Mouse (Mus musculus): ENCODE data around the gene Fbrsl1. TPM values are rescaled to one million over a fixed set of nuclear protein-coding genes. Genes with fewer than 3 reads are reported as not detected.

Fbrsl1 gene
- total RNA-seq, 2 experiments from 2014 or later: 12.3 to 25.6 TPM

- ATAC-seq (ENCODE audit: poor library complexity, severe bottlenecking): 0 out of 2 replicates have a peak, but pooled peaks have one; percentile 9
These were observed 84.3 kb downstream of the Fbrsl1 start for GRCm38 (mm10) chr5:110363822-110364545.

- peak; percentile 88 for ATAC-seq (ENCODE audit: poor library complexity, severe bottlenecking)
These were observed 85.0 kb downstream of the Fbrsl1 start for GRCm38 (mm10) chr5:110363179-110363821.

GRCm38 (mm10) chr5:110362813-110363178 lies 85.5 kb downstream of the Fbrsl1 start:
- no peak for ATAC-seq (ENCODE audit: poor library complexity, severe bottlenecking)

GRCm38 (mm10) chr5:110361465-110361864 lies 86.8 kb downstream of the Fbrsl1 start:
- no peak for ATAC-seq (ENCODE audit: poor library complexity, severe bottlenecking)

GRCm38 (mm10) chr5:110357531-110358179 lies 90.6 kb downstream of the Fbrsl1 start:
- ATAC-seq (ENCODE audit: poor library complexity, severe bottlenecking): peak; percentile 93

GRCm38 (mm10) chr5:110354716-110355115 lies 93.6 kb downstream of the Fbrsl1 start:
- peak; percentile 39; the same call in 1 of the 2 replicates for ATAC-seq (ENCODE audit: poor library complexity, severe bottlenecking)

- ATAC-seq (ENCODE audit: poor library complexity, severe bottlenecking): no peak
These were observed 101.3 kb downstream of the Fbrsl1 start for GRCm38 (mm10) chr5:110347006-110347405.

- ATAC-seq (ENCODE audit: poor library complexity, severe bottlenecking): peak; percentile 53
These were observed 102.8 kb downstream of the Fbrsl1 start for GRCm38 (mm10) chr5:110345553-110345952.

GRCm38 (mm10) chr5:110344524-110344923 lies 103.8 kb downstream of the Fbrsl1 start, which contains the start of gene Lrcol1:
Gene Lrcol1 (plus strand): TSS chr5:110344730.
- ATAC-seq (ENCODE audit: poor library complexity, severe bottlenecking): no peak

GRCm38 (mm10) chr5:110342648-110343284 lies 105.5 kb downstream of the Fbrsl1 start, which contains the start of gene P2rx2:
Gene P2rx2 (minus strand): TSS chr5:110343212.
- ATAC-seq (ENCODE audit: poor library complexity, severe bottlenecking): peak; percentile 39; the same call in 1 of the 2 replicates

- ATAC-seq (ENCODE audit: poor library complexity, severe bottlenecking): no peak
These were observed 109.5 kb downstream of the Fbrsl1 start for GRCm38 (mm10) chr5:110338792-110339191.

- ATAC-seq (ENCODE audit: poor library complexity, severe bottlenecking): peak; percentile 49; the same call in 1 of the 2 replicates
These were observed 117.8 kb downstream of the Fbrsl1 start for GRCm38 (mm10) chr5:110330508-110330907.

- ATAC-seq (ENCODE audit: poor library complexity, severe bottlenecking): no peak
These were observed 135.2 kb downstream of the Fbrsl1 start for GRCm38 (mm10) chr5:110313127-110313526.

Other genes with a start within 250 kb of the Fbrsl1 start
- 59.7 and 62.4 TPM in 2 replicates for gene Ankle2, start 217.5 kb downstream of the Fbrsl1 start, total RNA-seq (2015)
- gene Ankle2, start 217.5 kb downstream of the Fbrsl1 start, total RNA-seq (2017): 86.8 and 106 TPM in 2 replicates
- gene Pgam5, start 178.6 kb downstream of the Fbrsl1 start, total RNA-seq (2015): 28.3 and 29.8 TPM in 2 replicates
- 19.4 and 23.4 TPM in 2 replicates for gene Pgam5, start 178.6 kb downstream of the Fbrsl1 start, total RNA-seq (2017)
- gene Pxmp2, start 162.3 kb downstream of the Fbrsl1 start, total RNA-seq (2015): 3.0 and 5.2 TPM in 2 replicates
- 5.0 and 8.6 TPM in 2 replicates for gene Pxmp2, start 162.3 kb downstream of the Fbrsl1 start, total RNA-seq (2017)
- 32.1 and 44.4 TPM in 2 replicates for gene Pole, start 162.2 kb downstream of the Fbrsl1 start, total RNA-seq (2015)
- 21.7 and 23.2 TPM in 2 replicates for gene Pole, start 162.2 kb downstream of the Fbrsl1 start, total RNA-seq (2017)
- gene P2rx2, start 105.3 kb downstream of the Fbrsl1 start, total RNA-seq (2015): not detected in 2 replicates
- gene P2rx2, start 105.3 kb downstream of the Fbrsl1 start, total RNA-seq (2017): 0.11 TPM in 1 of 2 replicates, not detected in the other
- gene Lrcol1, start 103.8 kb downstream of the Fbrsl1 start, total RNA-seq (2015): not detected in 2 replicates
- not detected in 2 replicates for gene Lrcol1, start 103.8 kb downstream of the Fbrsl1 start, total RNA-seq (2017)
- gene Galnt9, start 95.9 kb upstream of the Fbrsl1 start, total RNA-seq (2015): 38.5 and 38.8 TPM in 2 replicates
- 20.4 and 22.2 TPM in 2 replicates for gene Galnt9, start 95.9 kb upstream of the Fbrsl1 start, total RNA-seq (2017)
- gene Noc4l, start 204.9 kb upstream of the Fbrsl1 start, total RNA-seq (2015): 11.9 and 12.2 TPM in 2 replicates
- 9.9 and 15.9 TPM in 2 replicates for gene Noc4l, start 204.9 kb upstream of the Fbrsl1 start, total RNA-seq (2017)
- gene Ddx51, start 204.9 kb upstream of the Fbrsl1 start, total RNA-seq (2015): 9.7 and 10.8 TPM in 2 replicates
- gene Ddx51, start 204.9 kb upstream of the Fbrsl1 start, total RNA-seq (2017): 3.5 and 10.9 TPM in 2 replicates